Mouse (Mus musculus): ENCODE measurements around the gene Card9. TPM values are rescaled to one million over a fixed set of nuclear protein-coding genes. Genes with fewer than 3 reads are reported as not detected.

Card9 gene
- polyA plus RNA-seq, 1 experiment = not detected

DNA sequence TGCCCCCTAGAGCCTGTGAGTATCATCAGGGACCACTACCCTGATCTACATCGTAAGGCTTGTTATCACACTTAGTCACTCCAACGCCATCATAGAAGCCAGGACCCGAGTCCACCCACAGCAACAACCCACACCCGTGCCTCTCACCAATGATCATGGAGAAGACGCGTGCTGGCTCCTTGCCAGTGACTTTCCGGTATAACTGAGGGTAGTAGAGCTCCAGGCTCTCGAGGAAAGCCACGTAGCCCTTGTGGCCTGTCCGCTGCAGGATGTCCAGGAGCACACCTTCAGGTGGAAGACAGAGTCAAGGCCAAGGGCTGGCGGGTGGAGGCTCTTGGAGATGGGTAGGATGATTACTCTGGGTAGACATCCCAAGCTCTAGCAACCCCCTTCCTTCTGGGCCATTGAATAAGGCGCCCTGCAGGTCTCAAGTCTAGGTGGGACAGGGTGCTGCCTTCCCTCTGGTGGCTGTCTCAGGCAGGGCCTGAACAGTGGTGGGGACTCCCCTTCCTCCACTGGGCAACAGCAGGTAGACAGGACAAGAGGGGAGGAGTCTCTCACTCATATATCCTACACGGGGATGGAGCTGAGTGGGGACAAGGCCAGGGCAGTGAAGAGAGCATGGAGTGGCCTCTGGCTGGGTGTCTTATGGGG lies 1.9 kb downstream of the Card9 start:
- Histone ChIP-seq H3K9ac (ENCODE audit: low read depth, poor library complexity, severe bottlenecking) (no peak overlapping the region), H3K4me3 (ENCODE audit: low read depth, low read length) (no peak overlapping the region), H3K4me1 (ENCODE audit: control insufficient read depth, insufficient read depth, low read length) (peaks cover 1% of the 10 kb centered on the region), H3K9me3 (replicated peaks; ENCODE audit: control insufficient read depth, insufficient read depth, low read length, poor library complexity, severe bottlenecking) (no peaks in the 10 kb centered on the region), H3K36me3 (ENCODE audit: control insufficient read depth, insufficient read depth, low read length, poor library complexity, severe bottlenecking) (no peaks in the 10 kb centered on the region), H3K27me3 (ENCODE audit: control insufficient read depth, insufficient read depth, low read length, poor library complexity, severe bottlenecking) (no peaks in the 10 kb centered on the region), H3K27ac (ENCODE audit: insufficient read depth, low read length) (no peak overlapping the region)
- no peak for TF ChIP-seq POLR2A (IDR thresholded peaks at IDR 0.05; ENCODE audit: insufficient read depth, low read length)
- no peak for TF ChIP-seq EP300 (IDR thresholded peaks at IDR 0.05; ENCODE audit: insufficient read depth, low read depth, low read length)
- TF ChIP-seq CTCF (IDR thresholded peaks at IDR 0.05; ENCODE audit: low read depth, low read length) = no peak

DNA sequence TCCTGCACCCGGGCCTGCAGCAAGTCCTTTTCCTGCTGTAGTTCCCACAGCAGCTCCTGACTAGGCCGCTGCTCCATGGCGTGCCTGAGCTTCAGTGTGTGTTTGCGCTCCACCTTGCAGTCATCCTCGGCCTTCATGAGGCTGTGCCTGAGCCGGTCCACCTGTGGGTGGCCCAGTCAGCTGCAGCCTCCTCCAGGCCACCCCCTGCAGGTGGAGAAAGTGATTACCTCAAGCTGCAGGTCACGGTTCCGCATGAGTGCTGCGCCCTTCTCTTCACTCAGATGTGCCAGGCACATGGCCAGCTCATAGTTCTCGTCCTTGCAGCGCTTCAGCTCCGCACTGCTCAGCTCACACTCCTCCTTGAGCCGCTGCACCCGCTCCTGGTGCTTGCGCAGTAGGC lies 3.2 kb downstream of the Card9 start:
- Histone ChIP-seq H3K4me3 (ENCODE audit: low read depth, low read length) (no peak overlapping the region), H3K36me3 (ENCODE audit: control insufficient read depth, insufficient read depth, low read length, poor library complexity, severe bottlenecking) (no peaks in the 10 kb centered on the region), H3K27me3 (ENCODE audit: control insufficient read depth, insufficient read depth, low read length, poor library complexity, severe bottlenecking) (no peaks in the 10 kb centered on the region), H3K4me1 (ENCODE audit: control insufficient read depth, insufficient read depth, low read length) (peaks cover 1% of the 10 kb centered on the region), H3K9me3 (replicated peaks; ENCODE audit: control insufficient read depth, insufficient read depth, low read length, poor library complexity, severe bottlenecking) (no peaks in the 10 kb centered on the region), H3K27ac (ENCODE audit: insufficient read depth, low read length) (no peak overlapping the region), H3K9ac (ENCODE audit: low read depth, poor library complexity, severe bottlenecking) (no peak overlapping the region)
- TF ChIP-seq POLR2A (IDR thresholded peaks at IDR 0.05; ENCODE audit: insufficient read depth, low read length) (no peak), CTCF (IDR thresholded peaks at IDR 0.05; ENCODE audit: low read depth, low read length) (peak; percentile 47), EP300 (IDR thresholded peaks at IDR 0.05; ENCODE audit: insufficient read depth, low read depth, low read length) (no peak)

GRCm38 (mm10) chr2:26356678-26357077 lies 4.0 kb downstream of the Card9 start:
- H3K36me3 ChIP-seq (ENCODE audit: control insufficient read depth, insufficient read depth, low read length, poor library complexity, severe bottlenecking) = no peaks in the 10 kb centered on the region
- H3K27ac ChIP-seq (ENCODE audit: insufficient read depth, low read length) = no peak overlapping the region
- H3K9me3 ChIP-seq (replicated peaks; ENCODE audit: control insufficient read depth, insufficient read depth, low read length, poor library complexity, severe bottlenecking) = no peaks in the 10 kb centered on the region
- no peak for TF ChIP-seq CTCF (IDR thresholded peaks at IDR 0.05; ENCODE audit: low read depth, low read length)
- TF ChIP-seq POLR2A (IDR thresholded peaks at IDR 0.05; ENCODE audit: insufficient read depth, low read length) = no peak
- no peak for TF ChIP-seq EP300 (IDR thresholded peaks at IDR 0.05; ENCODE audit: insufficient read depth, low read depth, low read length)
- H3K9ac ChIP-seq (ENCODE audit: low read depth, poor library complexity, severe bottlenecking) = no peak overlapping the region
- no peak overlapping the region for H3K4me3 ChIP-seq (ENCODE audit: low read depth, low read length)
- H3K4me1 ChIP-seq (ENCODE audit: control insufficient read depth, insufficient read depth, low read length) = peaks cover 1% of the 10 kb centered on the region
- H3K27me3 ChIP-seq (ENCODE audit: control insufficient read depth, insufficient read depth, low read length, poor library complexity, severe bottlenecking) = no peaks in the 10 kb centered on the region

- Histone ChIP-seq H3K9ac (ENCODE audit: low read depth, poor library complexity, severe bottlenecking) (no peak overlapping the region), H3K27me3 (ENCODE audit: control insufficient read depth, insufficient read depth, low read length, poor library complexity, severe bottlenecking) (no peaks in the 10 kb centered on the region), H3K4me3 (ENCODE audit: low read depth, low read length) (no peak overlapping the region), H3K4me1 (ENCODE audit: control insufficient read depth, insufficient read depth, low read length) (peaks cover 1% of the 10 kb centered on the region), H3K27ac (ENCODE audit: insufficient read depth, low read length) (no peak overlapping the region), H3K9me3 (replicated peaks; ENCODE audit: control insufficient read depth, insufficient read depth, low read length, poor library complexity, severe bottlenecking) (no peaks in the 10 kb centered on the region), H3K36me3 (ENCODE audit: control insufficient read depth, insufficient read depth, low read length, poor library complexity, severe bottlenecking) (no peaks in the 10 kb centered on the region)
- TF ChIP-seq EP300 (IDR thresholded peaks at IDR 0.05; ENCODE audit: insufficient read depth, low read depth, low read length) = no peak
- TF ChIP-seq CTCF (IDR thresholded peaks at IDR 0.05; ENCODE audit: low read depth, low read length) = no peak
- no peak for TF ChIP-seq POLR2A (IDR thresholded peaks at IDR 0.05; ENCODE audit: insufficient read depth, low read length)
These were observed 4.5 kb downstream of the Card9 start for GRCm38 (mm10) chr2:26356231-26356630.

- H3K36me3 ChIP-seq (ENCODE audit: control insufficient read depth, insufficient read depth, low read length, poor library complexity, severe bottlenecking) = no peaks in the 10 kb centered on the region
- H3K27ac ChIP-seq (ENCODE audit: insufficient read depth, low read length) = no peak overlapping the region
- no peak overlapping the region for H3K9ac ChIP-seq (ENCODE audit: low read depth, poor library complexity, severe bottlenecking)
- no peaks in the 10 kb centered on the region for H3K27me3 ChIP-seq (ENCODE audit: control insufficient read depth, insufficient read depth, low read length, poor library complexity, severe bottlenecking)
- peaks cover 1% of the 10 kb centered on the region for H3K4me1 ChIP-seq (ENCODE audit: control insufficient read depth, insufficient read depth, low read length)
- no peaks in the 10 kb centered on the region for H3K9me3 ChIP-seq (replicated peaks; ENCODE audit: control insufficient read depth, insufficient read depth, low read length, poor library complexity, severe bottlenecking)
- no peak for TF ChIP-seq CTCF (IDR thresholded peaks at IDR 0.05; ENCODE audit: low read depth, low read length)
- no peak for TF ChIP-seq POLR2A (IDR thresholded peaks at IDR 0.05; ENCODE audit: insufficient read depth, low read length)
- TF ChIP-seq EP300 (IDR thresholded peaks at IDR 0.05; ENCODE audit: insufficient read depth, low read depth, low read length) = no peak
- H3K4me3 ChIP-seq (ENCODE audit: low read depth, low read length) = no peak overlapping the region
These were observed 6.3 kb downstream of the Card9 start for GRCm38 (mm10) chr2:26354401-26354800.
